Mouse (Mus musculus) spleen, adult 2 months (tissue): Measurements from ENCODE around the gene C1ql2.

Experiments used
- CTCF ChIP-seq: fragments of 200-500 bp; IDR thresholded peaks from 2 replicates; pipeline ENCODE4 v1.5.1; 2011; ENCODE audit warnings: mild to moderate bottlenecking, inconsistent platforms; ENCODE audit not compliant: insufficient read depth, insufficient read length, insufficient replicate concordance; ENCODE audit errors: extremely low read depth
- POLR2A ChIP-seq: fragments of 200-500 bp; IDR thresholded peaks from 2 replicates; pipeline ENCODE4 v1.6.1; 2011; ENCODE audit warnings: low read depth, low read length, inconsistent platforms

GRCm38 (mm10) chr1:120390336-120390735, 50.0 kb downstream of the C1ql2 start:
- no peak for TF ChIP-seq CTCF
- TF ChIP-seq POLR2A: no peak
